8 mouse cellular contexts compared by ENCODE assay signal in genomic region chr17:13004436-13004835, GRCm38 (mm10). TPM values are rescaled to one million over a fixed set of nuclear protein-coding genes. Genes with fewer than 3 reads are reported as not detected.
"Had no signal": no experiment of that assay in that cellular context is flagged by ENCODE, and none has a peak within 500 bp of the region (broad histone marks: within the 10 kb centered on the region; RNA-seq: fewer than 3 reads in every experiment).

No protein-coding gene starts in this region.

RNA-seq across cellular contexts. Expression of gene Gpr31b, which starts 47.7 kb away (rescaled TPM):
- polyA plus RNA-seq: neural tube, embryonic 13.5 days; neural tube, embryonic 14.5 days; neural tube, embryonic 15.5 days; stomach, embryonic 15.5 days; stomach, embryonic 16.5 days; urinary bladder, adult 2 months had no signal

RNA-seq across cellular contexts. Expression of gene Tcp10b, which starts 56.5 kb away (rescaled TPM):
- polyA plus RNA-seq: small intestine, adult 2 months; spleen, adult 2 months had no signal
